Mouse (Mus musculus): ENCODE measurements around the gene Agtr1a. TPM values are rescaled to one million over a fixed set of nuclear protein-coding genes. Genes with fewer than 3 reads are reported as not detected.

The Agtr1a gene
- polyA plus RNA-seq, 1 experiment from 2014 or later: not detected

DNA sequence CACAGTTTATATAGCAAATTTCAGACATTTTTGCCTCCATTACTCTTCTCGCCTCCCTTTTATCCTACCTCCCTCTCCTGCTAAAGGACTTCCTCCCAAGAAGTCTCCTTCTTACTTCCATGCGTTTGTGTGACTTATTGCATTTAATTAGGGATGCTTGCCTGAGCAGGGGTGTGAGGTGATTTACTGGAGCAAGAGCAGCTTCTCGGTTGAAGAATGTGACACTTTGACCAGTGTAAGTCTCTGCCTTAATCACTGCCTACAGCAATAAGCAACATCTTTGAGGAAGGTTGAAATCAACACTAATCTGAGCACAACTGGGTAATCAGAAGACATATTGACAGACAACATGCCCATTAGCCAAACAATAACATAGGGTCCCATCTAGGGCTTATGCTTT lies 67.6 kb downstream of the Agtr1a start:
- H3K27me3 ChIP-seq: no peaks in the 10 kb centered on the region
- ChIA-PET POLR2A (interaction anchor here (0.7 kb wide), 1 partner anchor 10 kb away, joined by 5 read pairs; no protein-coding TSS in a partner anchor), CTCF (interaction anchor here (0.8 to 1.6 kb wide), 2 partner anchors 9 to 52 kb away, joined by 3 read pairs; no protein-coding TSS in a partner anchor)
- in situ Hi-C loops (cut with MboI; ENCODE audit: low pct_unique_long_range_greater_than_20kb): no loop called here
- DNase-seq (ENCODE audit: low read depth, low spot score): no peak
- TF ChIP-seq CTCF (IDR thresholded peaks at IDR 0.05): no peak
- no peak for ATAC-seq

GRCm38 (mm10) chr13:30418611-30419010 lies 82.4 kb downstream of the Agtr1a start:
- in situ Hi-C loops (cut with MboI; ENCODE audit: low pct_unique_long_range_greater_than_20kb): no loop called here
- POLR2A ChIA-PET: no interaction called here
- CTCF ChIA-PET: no interaction called here
- ATAC-seq (no peak), DNase-seq (ENCODE audit: low read depth, low spot score) (no peak)
- peaks cover 3% of the 10 kb centered on the region for H3K27me3 ChIP-seq
- no peak for TF ChIP-seq CTCF (IDR thresholded peaks at IDR 0.05)

- DNase-seq (ENCODE audit: low read depth, low spot score) (no peak), ATAC-seq (no peak)
- POLR2A ChIA-PET: no interaction called here
- CTCF ChIA-PET: no interaction called here
- in situ Hi-C loops (cut with MboI; ENCODE audit: low pct_unique_long_range_greater_than_20kb): loop anchor here (5.0 kb wide), 1 partner anchor 95 kb away; no protein-coding TSS in a partner anchor
- H3K27me3 ChIP-seq: no peaks in the 10 kb centered on the region
- TF ChIP-seq CTCF (IDR thresholded peaks at IDR 0.05): no peak
These were observed 90.8 kb downstream of the Agtr1a start for GRCm38 (mm10) chr13:30427008-30427407.

GRCm38 (mm10) chr13:30427436-30427835 lies 91.2 kb downstream of the Agtr1a start:
- POLR2A ChIA-PET: no interaction called here
- CTCF ChIA-PET: interaction anchor here (0.8 kb wide), 1 partner anchor 74 kb away, joined by 3 read pairs; no protein-coding TSS in a partner anchor
- in situ Hi-C loops (cut with MboI; ENCODE audit: low pct_unique_long_range_greater_than_20kb): loop anchor here (5.0 kb wide), 1 partner anchor 95 kb away; no protein-coding TSS in a partner anchor
- ATAC-seq (no peak), DNase-seq (ENCODE audit: low read depth, low spot score) (no peak)
- H3K27me3 ChIP-seq: no peaks in the 10 kb centered on the region
- TF ChIP-seq CTCF (IDR thresholded peaks at IDR 0.05): no peak

Other genes with a start within 250 kb of the Agtr1a start
- 18.3 TPM for gene Mboat1, start 200.0 kb upstream of the Agtr1a start, polyA plus RNA-seq (2021)
- gene Uqcrfs1, start 208.9 kb downstream of the Agtr1a start, polyA plus RNA-seq (2021): 277 TPM